Mouse (Mus musculus) myocyte (in vitro differentiated cells): ENCODE data around the gene Specc1l. TPM values are rescaled to one million over a fixed set of nuclear protein-coding genes. Genes with fewer than 3 reads are reported as not detected.

ENCODE experiments used
- H3K27me3 ChIP-seq: one replicate; pipeline ENCODE4 v1.6.1; 2011; ENCODE audit not compliant: control insufficient read depth, insufficient read depth, insufficient read length
- H3K36me3 ChIP-seq: one replicate; pipeline ENCODE4 v1.6.1; 2011; ENCODE audit not compliant: control insufficient read depth, insufficient read depth
- H3K4me2 ChIP-seq: one replicate; pipeline ENCODE4 v1.6.1; 2011; ENCODE audit warnings: low read depth, control low read depth
- H3K4me3 ChIP-seq: one replicate; pipeline ENCODE4 v1.5.1; 2011; ENCODE audit warnings: mild to moderate bottlenecking, control low read depth, moderate library complexity
- H3K79me2 ChIP-seq: one replicate; pipeline ENCODE4 v1.6.1; 2011; ENCODE audit not compliant: control insufficient read depth, insufficient read depth
- H3ac ChIP-seq: one replicate; pipeline ENCODE4 v1.6.1; 2011; ENCODE audit not compliant: control insufficient read depth, insufficient read length
- CEBPB ChIP-seq: IDR thresholded peaks from 2 replicates; pipeline ENCODE4 v1.6.1; 2011; ENCODE audit warnings: mild to moderate bottlenecking, moderate library complexity; ENCODE audit not compliant: poor library complexity, insufficient read depth, severe bottlenecking
- E2F4 ChIP-seq: IDR thresholded peaks from one replicate; pipeline ENCODE4 v1.6.1; 2011; ENCODE audit warnings: mild to moderate bottlenecking, control low read depth, moderate library complexity; ENCODE audit not compliant: insufficient read depth
- MAX ChIP-seq: IDR thresholded peaks from one replicate; pipeline ENCODE4 v1.6.1; 2011; ENCODE audit warnings: low read depth, mild to moderate bottlenecking, control low read depth
- MYOD1 ChIP-seq, 3 experiments: IDR thresholded peaks; one replicate each; pipeline ENCODE4 v1.6.1; 2011; ENCODE audit warnings: control low read depth in 2 of 3, low read depth in 2 of 3, mild to moderate bottlenecking in 2 of 3, moderate library complexity in 1 of 3; ENCODE audit not compliant: insufficient read length in 2 of 3, control insufficient read depth in 1 of 3
- MYOG ChIP-seq, 3 experiments: IDR thresholded peaks; one replicate each; pipeline ENCODE4 v1.6.1; 2011; ENCODE audit warnings: control low read depth in 2 of 3, low read depth in 2 of 3, mild to moderate bottlenecking in 2 of 3; ENCODE audit not compliant: insufficient read length in 2 of 3, control insufficient read depth in 1 of 3, insufficient read depth in 1 of 3
- POLR2A ChIP-seq: IDR thresholded peaks from one replicate; pipeline ENCODE4 v1.6.1; 2011; ENCODE audit warnings: low read depth, mild to moderate bottlenecking, control low read depth, moderate library complexity; ENCODE audit not compliant: insufficient read length
- POLR2AphosphoS2 ChIP-seq: IDR thresholded peaks from one replicate; pipeline ENCODE4 v1.6.1; 2011; ENCODE audit warnings: low read depth, control low read depth; ENCODE audit not compliant: insufficient read length
- REST ChIP-seq: IDR thresholded peaks from one replicate; pipeline ENCODE4 v1.6.1; 2011; ENCODE audit warnings: mild to moderate bottlenecking, control low read depth, moderate library complexity; ENCODE audit not compliant: insufficient read depth, insufficient read length
- SRF ChIP-seq: IDR thresholded peaks from one replicate; pipeline ENCODE4 v1.6.1; 2011; ENCODE audit warnings: low read depth; ENCODE audit not compliant: control insufficient read depth, insufficient read length
- TCF12 ChIP-seq: IDR thresholded peaks from one replicate; pipeline ENCODE4 v1.6.1; 2011; ENCODE audit warnings: mild to moderate bottlenecking, control low read depth; ENCODE audit not compliant: poor library complexity, insufficient read depth, severe bottlenecking
- TCF3 ChIP-seq: IDR thresholded peaks from one replicate; pipeline ENCODE4 v1.6.1; 2011; ENCODE audit warnings: low read depth, control low read depth; ENCODE audit not compliant: insufficient read length
- USF1 ChIP-seq: IDR thresholded peaks from one replicate; pipeline ENCODE4 v1.6.1; 2011; ENCODE audit warnings: low read depth, mild to moderate bottlenecking, control low read depth, moderate library complexity
- polyA plus RNA-seq: library from polyadenylated mRNA; unstranded; fragments of >200 nt; fragmentation: generic; extraction: Trizol; gene quantifications from one replicate; pipeline ENCODE4 v1.2.1, GENCODE M21; 2012; ENCODE audit warnings: missing spikeins

Specc1l gene
- polyA plus RNA-seq, 1 experiment, result 20.4 TPM

GRCm38 (mm10) chr10:75200733-75201132, 11.1 kb upstream of the Specc1l start:
- Histone ChIP-seq H3K79me2 (no peaks in the 10 kb centered on the region), H3ac (no peak overlapping the region), H3K4me3 (no peak overlapping the region), H3K36me3 (no peaks in the 10 kb centered on the region), H3K27me3 (no peaks in the 10 kb centered on the region), H3K4me2 (no peak overlapping the region)
- TF ChIP-seq MYOD1 (IDR thresholded peaks at IDR 0.05; ENCODE audit: control insufficient read depth in 1 of 3, insufficient read length in 2 of 3, low read depth in 2 of 3), result no peak
- TF ChIP-seq POLR2A, result no peak
- TF ChIP-seq TCF12, result no peak
- no peak for TF ChIP-seq TCF3
- no peak for TF ChIP-seq REST
- no peak for TF ChIP-seq MAX
- TF ChIP-seq CEBPB, result no peak
- no peak for TF ChIP-seq USF1
- TF ChIP-seq MYOG (IDR thresholded peaks at IDR 0.05; ENCODE audit: control insufficient read depth in 1 of 3, insufficient read depth in 1 of 3, insufficient read length in 2 of 3, low read depth in 2 of 3), result no peak
- TF ChIP-seq POLR2AphosphoS2, result no peak
- TF ChIP-seq SRF, result no peak
- TF ChIP-seq E2F4, result no peak

- Histone ChIP-seq H3K36me3 (no peaks in the 10 kb centered on the region), H3ac (no peak overlapping the region), H3K79me2 (no peaks in the 10 kb centered on the region), H3K4me2 (no peak overlapping the region), H3K27me3 (no peaks in the 10 kb centered on the region), H3K4me3 (no peak overlapping the region)
- TF ChIP-seq MAX (no peak), REST (no peak), TCF3 (no peak), E2F4 (no peak)
These were observed 5.7 kb upstream of the Specc1l start for GRCm38 (mm10) chr10:75206192-75206591.

GRCm38 (mm10) chr10:75210841-75211240, 1.0 kb upstream of the Specc1l start:
- H3K79me2 ChIP-seq, result peaks cover 36% of the 10 kb centered on the region
- no peak overlapping the region for H3ac ChIP-seq
- H3K36me3 ChIP-seq, result no peaks in the 10 kb centered on the region
- no peak overlapping the region for H3K4me3 ChIP-seq
- no peaks in the 10 kb centered on the region for H3K27me3 ChIP-seq
- no peak overlapping the region for H3K4me2 ChIP-seq
- TF ChIP-seq CEBPB, result no peak
- no peak for TF ChIP-seq MYOG (IDR thresholded peaks at IDR 0.05; ENCODE audit: control insufficient read depth in 1 of 3, insufficient read depth in 1 of 3, insufficient read length in 2 of 3, low read depth in 2 of 3)
- no peak for TF ChIP-seq E2F4
- TF ChIP-seq MYOD1 (IDR thresholded peaks at IDR 0.05; ENCODE audit: control insufficient read depth in 1 of 3, insufficient read length in 2 of 3, low read depth in 2 of 3), result no peak
- TF ChIP-seq MAX, result no peak
- no peak for TF ChIP-seq TCF3
- TF ChIP-seq USF1, result no peak
- no peak for TF ChIP-seq REST
- no peak for TF ChIP-seq POLR2A
- no peak for TF ChIP-seq SRF
- TF ChIP-seq POLR2AphosphoS2, result no peak
- no peak for TF ChIP-seq TCF12

GRCm38 (mm10) chr10:75212981-75213380, 1.1 kb downstream of the Specc1l start:
- TF ChIP-seq MYOD1 (IDR thresholded peaks at IDR 0.05; ENCODE audit: control insufficient read depth in 1 of 3, insufficient read length in 2 of 3, low read depth in 2 of 3) (no peak), TCF3 (no peak), USF1 (no peak), E2F4 (no peak), SRF (no peak), TCF12 (no peak), REST (no peak), MAX (no peak), MYOG (IDR thresholded peaks at IDR 0.05; ENCODE audit: control insufficient read depth in 1 of 3, insufficient read depth in 1 of 3, insufficient read length in 2 of 3, low read depth in 2 of 3) (no peak), POLR2A (no peak), POLR2AphosphoS2 (no peak), CEBPB (no peak)
- Histone ChIP-seq H3K4me3 (peak overlapping the region; percentile 64), H3K79me2 (peaks cover 57% of the 10 kb centered on the region), H3K27me3 (no peaks in the 10 kb centered on the region), H3ac (peak overlapping the region; percentile 52), H3K4me2 (peak overlapping the region; percentile 80), H3K36me3 (no peaks in the 10 kb centered on the region)

GRCm38 (mm10) chr10:75220722-75221121, 8.8 kb downstream of the Specc1l start:
- TF ChIP-seq POLR2AphosphoS2 (no peak), CEBPB (no peak), TCF3 (no peak), POLR2A (no peak), USF1 (no peak), TCF12 (no peak), MAX (no peak), E2F4 (no peak), REST (no peak), SRF (no peak)
- no peaks in the 10 kb centered on the region for H3K27me3 ChIP-seq

More at GRCm38 (mm10) chr10:75220722-75221121, 8.8 kb downstream of the Specc1l start:
- no peak overlapping the region for H3ac ChIP-seq
- no peak overlapping the region for H3K4me2 ChIP-seq
- no peaks in the 10 kb centered on the region for H3K36me3 ChIP-seq
- peaks cover 90% of the 10 kb centered on the region for H3K79me2 ChIP-seq
- H3K4me3 ChIP-seq, result no peak overlapping the region
